Mouse (Mus musculus) embryonic fibroblast, embryonic 13.5 days (primary cell): ENCODE results near the gene Dpf3. TPM values are rescaled to one million over a fixed set of nuclear protein-coding genes. Genes with fewer than 3 reads are reported as not detected.

Source experiments
- H3K27ac ChIP-seq: 2 replicates; pipeline ENCODE4 v1.5.1; 2012; ENCODE audit warnings: low read length, control low read depth, inconsistent platforms; ENCODE audit not compliant: insufficient read depth
- H3K4me1 ChIP-seq: 2 replicates; pipeline ENCODE4 v1.6.1; 2011; ENCODE audit warnings: low read length; ENCODE audit not compliant: control insufficient read depth, insufficient read depth
- H3K4me3 ChIP-seq: 2 replicates; pipeline ENCODE4 v1.5.1; 2011; ENCODE audit warnings: mild to moderate bottlenecking, control low read depth, low read length; ENCODE audit not compliant: insufficient read depth
- CTCF ChIP-seq: IDR thresholded peaks from 2 replicates; pipeline ENCODE4 v1.5.1; 2011; ENCODE audit warnings: mild to moderate bottlenecking, control low read depth, low read length, moderate library complexity, borderline replicate concordance; ENCODE audit not compliant: insufficient read depth
- POLR2A ChIP-seq: IDR thresholded peaks from 2 replicates; pipeline ENCODE4 v1.6.1; 2011; ENCODE audit warnings: low read depth, mild to moderate bottlenecking, control low read depth, low read length, moderate library complexity
- polyA plus RNA-seq: library from polyadenylated mRNA; stranded (reverse); fragments of >200 nt; gene quantifications from 2 replicates; pipeline ENCODE4 v1.2.4, GENCODE M21; 2011; ENCODE audit warnings: low read depth; ENCODE audit not compliant: missing spikeins, insufficient read length

The Dpf3 gene
- polyA plus RNA-seq, 1 experiment, result not detected

DNA sequence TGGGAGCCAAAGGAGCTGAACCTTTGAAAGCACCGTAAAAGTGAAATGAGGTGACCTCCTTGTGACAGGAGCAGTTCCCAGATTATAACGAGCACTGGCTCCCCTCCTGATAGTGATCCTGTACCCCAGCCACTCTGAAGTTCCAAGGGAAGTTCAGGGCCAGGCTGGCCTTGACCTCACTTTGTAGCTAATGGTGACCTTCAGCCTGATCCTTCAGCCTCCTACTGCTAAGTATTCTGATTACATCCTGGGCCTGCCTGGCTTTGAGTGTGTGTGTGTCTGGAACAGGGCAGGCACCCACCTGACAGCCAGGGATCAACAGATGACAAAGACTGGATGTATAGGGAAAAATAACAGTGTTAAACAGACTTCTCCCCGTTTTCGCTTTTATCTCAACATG is 36.4 kb upstream of the Dpf3 start:
- H3K4me1 ChIP-seq, result peaks cover 17% of the 10 kb centered on the region
- no peak for TF ChIP-seq POLR2A
- H3K27ac ChIP-seq, result no peak overlapping the region
- H3K4me3 ChIP-seq, result no peak overlapping the region

DNA sequence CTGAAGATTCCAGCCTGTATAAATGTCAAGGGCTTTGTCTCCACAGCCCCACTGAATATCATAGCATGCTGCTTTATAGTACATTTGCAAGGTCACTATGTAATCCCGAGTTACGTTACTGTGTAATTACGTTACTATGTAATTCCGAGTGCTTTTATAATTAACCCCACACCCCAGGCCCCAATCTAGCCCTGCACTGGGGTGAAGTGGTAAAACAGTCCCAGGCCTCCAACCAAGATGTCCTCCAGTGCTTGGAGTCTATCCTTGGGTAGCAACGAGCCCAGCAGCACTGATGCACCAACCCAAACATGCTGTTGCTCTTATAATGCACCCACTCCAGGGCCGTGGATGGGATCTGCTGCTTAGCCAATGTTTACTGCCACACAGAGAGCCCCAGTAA is 35.5 kb upstream of the Dpf3 start:
- H3K4me3 ChIP-seq, result no peak overlapping the region
- peaks cover 14% of the 10 kb centered on the region for H3K4me1 ChIP-seq
- TF ChIP-seq CTCF, result no peak
- no peak for TF ChIP-seq POLR2A
- H3K27ac ChIP-seq, result no peak overlapping the region

DNA sequence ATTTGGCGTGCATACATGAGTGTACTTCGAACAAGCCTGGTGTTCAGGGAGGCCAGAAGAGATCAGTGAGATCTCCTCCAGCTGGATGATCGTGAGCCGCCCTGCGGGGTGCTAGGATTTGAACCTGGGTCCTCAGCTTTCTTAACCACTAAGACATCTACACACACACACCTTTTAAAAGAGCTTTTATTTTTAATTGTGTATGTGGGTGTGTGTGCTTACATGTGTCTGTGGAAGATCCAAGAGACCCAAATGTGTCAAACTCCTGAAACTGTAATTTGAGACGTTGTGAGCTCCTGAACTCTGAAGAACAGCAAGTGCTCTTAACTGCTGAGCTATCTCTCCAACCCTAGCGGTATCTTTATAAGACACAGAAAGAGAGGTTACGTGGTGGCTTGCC is 33.6 kb upstream of the Dpf3 start:
- H3K4me3 ChIP-seq, result peak overlapping the region; percentile 90
- H3K4me1 ChIP-seq, result peaks cover 5% of the 10 kb centered on the region; the same call in 1 of the 2 replicates
- no peak for TF ChIP-seq CTCF
- H3K27ac ChIP-seq, result no peak overlapping the region

DNA sequence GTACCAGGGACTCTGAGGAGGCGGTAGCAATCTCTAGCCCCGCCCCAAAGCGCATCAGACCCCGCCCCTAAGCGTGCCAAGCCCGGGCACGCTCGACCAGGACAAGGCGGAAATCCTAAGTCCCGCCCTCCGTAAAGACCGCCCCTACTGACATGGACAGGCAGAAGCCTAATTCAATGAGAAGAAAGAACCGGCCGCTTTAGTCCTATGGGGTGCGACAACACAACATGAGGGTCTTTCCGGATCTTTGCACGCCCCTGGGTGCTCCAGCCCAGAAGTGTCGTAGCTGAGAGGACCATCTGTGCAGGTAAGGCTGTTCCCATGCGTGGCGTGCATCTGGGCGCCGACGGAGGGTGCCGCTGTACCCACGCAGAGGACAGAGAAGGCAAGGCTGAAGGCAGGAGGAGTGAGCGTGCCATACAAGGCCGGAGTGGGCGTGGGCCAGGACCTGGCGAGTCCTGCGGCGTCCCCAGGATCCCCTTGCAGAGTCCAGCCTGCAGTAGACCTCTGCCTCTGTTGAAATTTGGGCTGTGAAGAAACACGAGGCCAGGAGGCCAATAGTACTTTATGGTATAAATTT is 32.9 kb upstream of the Dpf3 start, which contains the start of gene Dcaf4:
TSS of gene Dcaf4 (plus strand) at position 156 of the 580 bp plus-strand sequence.
- TF ChIP-seq POLR2A, result peak; percentile 76
- TF ChIP-seq CTCF, result no peak; the same call in 1 of the 2 replicates
- H3K4me1 ChIP-seq, result peaks cover 5% of the 10 kb centered on the region; the same call in 1 of the 2 replicates
- peak within 1 kb of the TSS; percentile 90 for H3K4me3 ChIP-seq
- H3K27ac ChIP-seq, result peak within 1 kb of the TSS; percentile 30; the same call in 1 of the 2 replicates

DNA sequence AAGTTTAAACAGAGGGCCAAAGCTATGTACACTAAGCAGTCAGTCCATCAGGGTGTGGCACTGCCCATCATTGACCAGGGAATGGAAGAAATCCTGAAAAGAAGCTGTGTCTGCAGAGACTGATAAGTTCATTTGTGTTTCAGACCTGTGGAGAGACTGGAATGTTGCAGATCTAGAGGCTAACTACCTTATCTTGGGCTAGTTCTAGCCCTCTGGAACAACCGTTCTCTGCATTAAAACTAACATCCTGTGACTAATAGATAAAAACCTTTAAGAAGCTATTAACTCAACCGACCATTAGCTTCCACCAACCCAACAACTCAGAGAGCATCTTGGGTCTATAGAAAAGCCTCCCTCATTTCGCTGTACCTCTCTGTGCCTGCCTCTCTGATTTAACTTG is 30.1 kb upstream of the Dpf3 start:
- no peak overlapping the region for H3K27ac ChIP-seq
- no peak for TF ChIP-seq CTCF
- no peak for TF ChIP-seq POLR2A
- H3K4me3 ChIP-seq, result no peak overlapping the region
- H3K4me1 ChIP-seq, result peaks cover 9% of the 10 kb centered on the region

DNA sequence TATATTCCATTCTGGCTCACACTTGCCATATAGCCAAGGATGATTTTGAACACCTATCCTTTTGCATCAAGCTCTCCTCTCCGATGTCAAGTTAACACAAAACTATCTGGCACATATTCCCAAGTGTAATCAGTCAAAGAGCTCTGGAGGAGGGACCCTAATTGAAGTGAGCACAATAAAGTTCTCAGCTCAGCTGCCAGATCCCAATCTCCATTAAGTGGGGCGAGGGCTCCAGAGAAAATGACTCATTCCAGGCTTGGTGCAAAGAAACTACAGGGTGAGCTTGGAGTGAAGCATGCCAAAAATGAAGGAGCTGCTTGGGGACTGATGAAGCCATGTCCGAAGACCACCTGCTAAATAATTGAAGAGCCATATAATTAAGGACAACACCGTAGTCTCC is 26.7 kb upstream of the Dpf3 start:
- no peak overlapping the region for H3K27ac ChIP-seq
- H3K4me1 ChIP-seq, result peaks cover 8% of the 10 kb centered on the region; the same call in 1 of the 2 replicates
- H3K4me3 ChIP-seq, result no peak overlapping the region
- TF ChIP-seq CTCF, result no peak
- TF ChIP-seq POLR2A, result no peak

DNA sequence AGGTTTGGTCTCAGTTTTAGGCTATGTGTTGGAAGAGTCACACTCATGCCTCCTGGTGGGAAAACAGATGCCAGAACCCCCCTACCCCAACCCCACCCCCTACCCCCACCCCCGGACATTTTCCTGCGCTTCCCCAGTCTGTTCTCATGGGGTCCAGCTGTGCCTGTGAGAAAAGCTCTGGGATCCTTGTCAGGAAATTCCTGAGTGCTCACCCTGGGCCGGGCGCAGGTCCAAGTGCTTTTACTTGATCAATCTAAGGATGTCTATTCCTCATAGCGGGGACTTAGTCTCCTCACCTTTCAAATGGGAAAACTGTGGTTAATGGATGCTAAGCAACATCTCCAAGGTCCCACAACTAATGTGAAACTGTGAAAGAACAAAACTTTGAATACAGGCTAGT is 25.7 kb upstream of the Dpf3 start:
- Histone ChIP-seq H3K27ac (no peak overlapping the region), H3K4me3 (no peak overlapping the region), H3K4me1 (peaks cover 8% of the 10 kb centered on the region; the same call in 1 of the 2 replicates)
- no peak for TF ChIP-seq POLR2A
- no peak for TF ChIP-seq CTCF

DNA sequence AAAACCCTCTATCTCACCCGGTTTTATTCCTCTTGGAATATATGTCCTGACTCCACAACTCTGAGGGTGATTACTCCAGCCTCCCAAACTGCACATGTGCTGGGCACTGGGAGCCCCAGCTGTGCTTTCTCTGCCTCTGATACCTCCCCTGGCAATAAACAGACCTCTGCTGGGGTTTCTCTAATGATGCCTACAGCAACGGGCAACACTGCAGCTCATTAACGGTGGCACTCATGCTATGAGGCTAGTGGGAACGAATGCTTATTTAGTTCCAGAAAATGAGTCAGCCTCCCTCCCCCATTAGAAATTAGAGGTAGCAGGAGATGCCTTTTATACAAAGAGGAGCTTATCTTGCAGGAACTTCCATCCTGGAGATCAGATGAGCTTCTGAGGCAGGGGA is 25.3 kb upstream of the Dpf3 start:
- H3K4me1 ChIP-seq, result peaks cover 8% of the 10 kb centered on the region; the same call in 1 of the 2 replicates
- no peak for TF ChIP-seq CTCF
- TF ChIP-seq POLR2A, result no peak
- no peak overlapping the region for H3K4me3 ChIP-seq
- no peak overlapping the region for H3K27ac ChIP-seq

DNA sequence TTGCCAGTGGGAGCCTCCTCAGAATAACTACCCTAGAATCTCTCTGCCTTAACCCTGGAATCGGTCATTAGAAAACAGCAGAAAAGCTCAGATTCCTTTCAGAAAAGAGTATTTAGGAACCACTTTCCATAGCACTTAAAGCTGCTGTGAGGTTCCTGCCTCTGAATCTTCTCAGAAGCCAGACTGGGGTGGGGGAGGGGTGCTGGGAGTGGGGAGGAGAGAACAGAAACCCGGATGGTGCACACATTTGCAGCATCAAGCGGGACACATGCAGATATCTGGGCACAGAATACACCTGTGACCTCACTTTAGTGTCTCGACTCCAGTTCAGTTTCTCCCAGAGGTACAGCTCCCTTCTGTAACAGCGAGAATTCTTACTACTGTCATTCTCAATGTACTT is 23.1 kb upstream of the Dpf3 start:
- Histone ChIP-seq H3K27ac (no peak overlapping the region), H3K4me3 (no peak overlapping the region), H3K4me1 (peaks cover 8% of the 10 kb centered on the region; the same call in 1 of the 2 replicates)
- no peak for TF ChIP-seq POLR2A
- no peak for TF ChIP-seq CTCF

DNA sequence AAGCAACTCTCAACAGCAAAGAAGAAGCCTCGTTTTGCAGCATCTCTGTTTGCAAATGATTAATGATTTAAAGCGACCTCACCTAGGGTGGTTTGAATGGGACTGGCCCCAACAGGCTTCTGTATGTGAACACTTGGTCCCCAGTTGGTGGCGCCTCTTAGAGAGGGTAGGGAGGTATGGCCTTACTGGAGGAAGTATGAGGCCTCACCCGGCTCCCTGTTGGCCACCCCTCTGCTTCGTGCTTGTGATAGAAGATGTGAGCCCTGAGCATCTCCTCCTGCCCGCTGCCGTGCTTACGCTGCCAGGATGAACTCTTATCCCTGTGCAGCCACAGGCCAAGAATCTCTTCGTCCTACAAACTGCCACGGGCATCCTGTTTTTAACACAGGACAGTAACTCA is 19.0 kb upstream of the Dpf3 start:
- Histone ChIP-seq H3K4me3 (no peak overlapping the region), H3K27ac (no peak overlapping the region), H3K4me1 (no peaks in the 10 kb centered on the region)
- TF ChIP-seq POLR2A, result no peak
- TF ChIP-seq CTCF, result no peak

DNA sequence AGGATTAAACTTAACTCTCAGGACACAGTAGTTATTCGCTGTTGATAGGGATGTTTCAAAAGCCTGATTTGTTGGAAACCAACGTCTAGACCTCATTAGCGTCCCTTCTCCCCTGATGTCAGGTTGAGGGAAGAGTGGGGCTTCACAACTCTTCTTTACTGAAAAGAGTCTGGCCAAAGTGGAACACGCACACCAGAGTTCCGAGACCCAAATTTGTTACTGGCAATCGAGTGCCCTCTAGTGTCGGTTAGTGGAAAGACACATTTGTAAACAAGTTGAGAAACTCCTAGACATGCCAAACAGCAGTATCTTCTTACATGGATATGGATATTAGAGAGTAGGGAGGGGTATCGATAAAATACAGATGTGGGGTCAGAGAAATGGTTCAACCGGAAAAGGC is 14.7 kb upstream of the Dpf3 start:
- Histone ChIP-seq H3K27ac (no peak overlapping the region), H3K4me1 (no peaks in the 10 kb centered on the region), H3K4me3 (no peak overlapping the region)
- TF ChIP-seq POLR2A (no peak), CTCF (peak; percentile 22; the same call in 1 of the 2 replicates)
